Mouse (Mus musculus) CH12.LX (cell line): ENCODE results near the gene Ldah. TPM values are rescaled to one million over a fixed set of nuclear protein-coding genes. Genes with fewer than 3 reads are reported as not detected.

ENCODE experiments used
- DNase-seq: peaks from one replicate; pipeline ENCODE4 v3.0.0-alpha.2; 2013; ENCODE audit errors: extremely low read depth
- H3K27ac ChIP-seq: 2 replicates; pipeline ENCODE4 v1.5.1; 2012; ENCODE audit warnings: low read depth, mild to moderate bottlenecking, control low read depth, moderate library complexity; ENCODE audit not compliant: insufficient read depth
- H3K27me3 ChIP-seq: replicated peaks from 2 replicates; pipeline ENCODE3; 2012; ENCODE audit warnings: inconsistent platforms
- H3K36me3 ChIP-seq, 2 experiments: replicated peaks in 1 of 2; 2 replicates each; pipeline versions ENCODE3 to v1.6.1; 2012; ENCODE audit warnings: inconsistent platforms in 1 of 2, low read length in 1 of 2, mild to moderate bottlenecking in 1 of 2, mixed read lengths in 1 of 2, moderate library complexity in 1 of 2; ENCODE audit not compliant: control insufficient read depth in 1 of 2, insufficient read depth in 1 of 2
- H3K4me1 ChIP-seq, 2 experiments: 2 replicates each; pipeline ENCODE4 v1.6.1; 2012; ENCODE audit warnings: inconsistent platforms in 1 of 2, moderate library complexity in 1 of 2; ENCODE audit not compliant: insufficient read depth in 2 of 2, control insufficient read depth in 1 of 2
- H3K4me2 ChIP-seq: 2 replicates; pipeline ENCODE4 v1.6.1; 2012; ENCODE audit warnings: low read depth, mild to moderate bottlenecking, control low read depth; ENCODE audit not compliant: poor library complexity, insufficient read depth, severe bottlenecking
- H3K4me3 ChIP-seq, 3 experiments: fragments of 150-350 bp in 1 of 3; sonication (generic) in 1 of 3; replicated peaks in 1 of 3; 2 replicates each; pipeline versions ENCODE3 to v1.5.1; 2011 to 2012; ENCODE audit warnings: low read depth in 2 of 3, low read length in 2 of 3, mild to moderate bottlenecking in 2 of 3, moderate library complexity in 2 of 3, control low read depth in 1 of 3, improper control_type of control experiment in 1 of 3, inconsistent platforms in 1 of 3, mixed read lengths in 1 of 3; ENCODE audit not compliant: poor library complexity in 1 of 3
- H3K79me2 ChIP-seq: replicated peaks from 2 replicates; pipeline ENCODE4 v1.6.1; 2012; ENCODE audit warnings: mild to moderate bottlenecking, moderate library complexity; ENCODE audit not compliant: control insufficient read depth, poor library complexity, insufficient read depth, severe bottlenecking; ENCODE audit errors: extremely low read depth
- H3K9ac ChIP-seq: 2 replicates; pipeline ENCODE4 v1.6.1; 2012; ENCODE audit warnings: low read depth, mild to moderate bottlenecking, control low read depth, moderate library complexity; ENCODE audit not compliant: insufficient read depth
- H3K9me3 ChIP-seq: replicated peaks from 2 replicates; pipeline ENCODE3; 2012; ENCODE audit warnings: low read length, inconsistent platforms, mixed read lengths
- BHLHE40 ChIP-seq: IDR thresholded peaks from 2 replicates; pipeline ENCODE4 v1.6.1; 2011; ENCODE audit warnings: mild to moderate bottlenecking, low read depth, low read length, improper control_type of control experiment
- CHD1 ChIP-seq: IDR thresholded peaks from 2 replicates; pipeline ENCODE4 v1.6.1; 2012; ENCODE audit warnings: low read depth, low read length, improper control_type of control experiment, inconsistent platforms
- CHD2 ChIP-seq: IDR thresholded peaks from 2 replicates; pipeline ENCODE4 v1.6.1; 2011; ENCODE audit warnings: low read length, improper control_type of control experiment
- CTCF ChIP-seq, 2 experiments: IDR thresholded peaks in 1 of 2; conservative IDR thresholded peaks in 1 of 2; 2 replicates each; pipeline ENCODE4 v1.5.1; 2011 to 2012; ENCODE audit warnings: low read depth in 2 of 2, low read length in 2 of 2, improper control_type of control experiment in 1 of 2, inconsistent platforms in 1 of 2, mild to moderate bottlenecking in 1 of 2, moderate library complexity in 1 of 2
- E2F4 ChIP-seq: IDR thresholded peaks from 2 replicates; pipeline ENCODE4 v1.6.1; 2011; ENCODE audit warnings: low read depth, low read length, improper control_type of control experiment; ENCODE audit not compliant: insufficient replicate concordance
- ELF1 ChIP-seq: IDR thresholded peaks from 2 replicates; pipeline ENCODE4 v1.6.1; 2014; ENCODE audit warnings: low read depth, mild to moderate bottlenecking, inconsistent platforms, low read length, improper control_type of control experiment
- EP300 ChIP-seq: IDR thresholded peaks from 2 replicates; pipeline ENCODE4 v1.6.1; 2011; ENCODE audit warnings: low read length, improper control_type of control experiment
- GABPA ChIP-seq: IDR thresholded peaks from 2 replicates; pipeline ENCODE4 v1.6.1; 2012; ENCODE audit warnings: low read depth, low read length, improper control_type of control experiment, inconsistent platforms; ENCODE audit not compliant: insufficient replicate concordance
- HCFC1 ChIP-seq: IDR thresholded peaks from 2 replicates; pipeline ENCODE4 v1.6.1; 2012; ENCODE audit warnings: low read depth, mild to moderate bottlenecking, inconsistent platforms, low read length, improper control_type of control experiment
- IRF4 ChIP-seq: IDR thresholded peaks from 2 replicates; pipeline ENCODE4 v1.6.1; 2014; ENCODE audit warnings: low read depth, mild to moderate bottlenecking, inconsistent platforms, low read length, improper control_type of control experiment
- KAT2A ChIP-seq: IDR thresholded peaks from 2 replicates; pipeline ENCODE4 v1.6.1; 2012; ENCODE audit warnings: low read length, improper control_type of control experiment, inconsistent platforms; ENCODE audit not compliant: insufficient replicate concordance
- MEF2A ChIP-seq: IDR thresholded peaks from 2 replicates; pipeline ENCODE4 v1.6.1; 2014; ENCODE audit warnings: low read depth, mild to moderate bottlenecking, inconsistent platforms, low read length, improper control_type of control experiment, borderline replicate concordance
- MYC ChIP-seq: IDR thresholded peaks from 2 replicates; pipeline ENCODE4 v1.6.1; 2011; ENCODE audit warnings: low read depth, mild to moderate bottlenecking, improper control_type of control experiment, low read length
- NRF1 ChIP-seq: IDR thresholded peaks from 2 replicates; pipeline ENCODE4 v1.6.1; 2014; ENCODE audit warnings: low read depth, mild to moderate bottlenecking, inconsistent platforms, low read length, improper control_type of control experiment, moderate library complexity
- PAX5 ChIP-seq: IDR thresholded peaks from 2 replicates; pipeline ENCODE4 v1.6.1; 2012; ENCODE audit warnings: low read length, inconsistent platforms, mixed read lengths
- POLR2A ChIP-seq: IDR thresholded peaks from 2 replicates; pipeline ENCODE4 v1.6.1; 2011; ENCODE audit warnings: low read depth, mild to moderate bottlenecking, improper control_type of control experiment, low read length
- POLR2AphosphoS2 ChIP-seq: IDR thresholded peaks from 2 replicates; pipeline ENCODE4 v1.6.1; 2011; ENCODE audit warnings: low read depth, low read length, improper control_type of control experiment
- RAD21 ChIP-seq: IDR thresholded peaks from 2 replicates; pipeline ENCODE4 v1.6.1; 2011; ENCODE audit warnings: low read depth, mild to moderate bottlenecking, low read length, improper control_type of control experiment, moderate library complexity
- RCOR1 ChIP-seq: conservative IDR thresholded peaks from 2 replicates; pipeline ENCODE4 v1.6.1; 2012; ENCODE audit warnings: low read depth, mild to moderate bottlenecking, inconsistent platforms, low read length, improper control_type of control experiment
- SIN3A ChIP-seq: IDR thresholded peaks from 2 replicates; pipeline ENCODE4 v1.6.1; 2012; ENCODE audit warnings: low read length, improper control_type of control experiment, inconsistent platforms
- TBP ChIP-seq: conservative IDR thresholded peaks from 2 replicates; pipeline ENCODE4 v1.6.1; 2011; ENCODE audit warnings: low read depth, low read length, improper control_type of control experiment
- USF1 ChIP-seq: IDR thresholded peaks from 2 replicates; pipeline ENCODE4 v1.6.1; 2014; ENCODE audit warnings: low read depth, mild to moderate bottlenecking, inconsistent platforms, low read length, improper control_type of control experiment
- USF2 ChIP-seq: conservative IDR thresholded peaks from 2 replicates; pipeline ENCODE4 v1.6.1; 2011; ENCODE audit warnings: low read depth, low read length, improper control_type of control experiment
- ZC3H11A ChIP-seq: IDR thresholded peaks from 2 replicates; pipeline ENCODE4 v1.6.1; 2012; ENCODE audit warnings: low read depth, mild to moderate bottlenecking, inconsistent platforms, low read length, improper control_type of control experiment
- ZMIZ1 ChIP-seq: IDR thresholded peaks from 2 replicates; pipeline ENCODE4 v1.6.1; 2012; ENCODE audit warnings: low read depth, mild to moderate bottlenecking, inconsistent platforms, low read length, improper control_type of control experiment
- ZNF384 ChIP-seq: IDR thresholded peaks from 2 replicates; pipeline ENCODE4 v1.6.1; 2012; ENCODE audit warnings: low read depth, low read length, improper control_type of control experiment, inconsistent platforms
- dilution Hi-C: fragments of 300-500 bp; cut with MboI; formaldehyde crosslinking; loops from 2 replicates; pipeline ENCODE4 v1.14.3; 2020; ENCODE audit warnings: low sequenced_read_pairs; ENCODE audit not compliant: extremely low pct_unique_long_range_greater_than_20kb, extremely low pct_ligation_motif_present
- in situ Hi-C: fragments of 300-500 bp; cut with MboI; formaldehyde crosslinking; loops from 3 replicates; pipeline ENCODE4 v1.14.3; 2019; ENCODE audit warnings: low sequenced_read_pairs, low pct_ligation_motif_present, low pct_unique_long_range_greater_than_20kb, mixed read lengths
- polyA plus RNA-seq: library from polyadenylated mRNA; unstranded; fragments of >175 nt; gene quantifications from 2 replicates; pipeline ENCODE4 v1.2.1, GENCODE M21; 2012; ENCODE audit warnings: low read depth; ENCODE audit not compliant: insufficient read length
- total RNA-seq, 2 experiments: library from RNA; depleted of rRNA; stranded (reverse); fragments of 300-350 nt in 1 of 2; fragments of >200 nt in 1 of 2; gene quantifications; 2 replicates each; pipeline ENCODE4 v1.2.3; 2012 to 2014

The Ldah gene
- total and polyA plus RNA-seq, 3 experiments, result 18.2 to 41.5 (median 34.5) TPM

- H3K36me3 ChIP-seq, result peaks cover 22 to 77% of the 10 kb centered on the region in 2 experiments
- H3K4me1 ChIP-seq, result peaks cover 0 to 4% of the 10 kb centered on the region in 2 experiments; a peak in 1 of 4 replicates
- no peak for DNase-seq
- H3K4me2 ChIP-seq, result no peak overlapping the region
- dilution Hi-C loops, result no loop called here
- no peak overlapping the region for H3K9ac ChIP-seq
- H3K27ac ChIP-seq, result no peak overlapping the region
- TF ChIP-seq ZNF384 (no peak), MYC (no peak), USF2 (no peak), PAX5 (no peak), CHD1 (no peak), ZMIZ1 (no peak), ELF1 (no peak), NRF1 (no peak), RAD21 (no peak), GABPA (no peak), RCOR1 (no peak), TBP (no peak), ZC3H11A (no peak), USF1 (no peak), MEF2A (no peak), CHD2 (no peak), IRF4 (no peak), POLR2AphosphoS2 (no peak), CTCF (conservative IDR thresholded peaks at IDR 0.05 in 1 of 2, IDR thresholded peaks at IDR 0.05 in 1 of 2; ENCODE audit: low read depth in 2 of 2, low read length in 2 of 2) (no peak), POLR2A (no peak)
- TF ChIP-seq, all 38 proteins: peak for 0
- no peaks in the 10 kb centered on the region for H3K79me2 ChIP-seq
- in situ Hi-C loops, result no loop called here
- no peak overlapping the region for H3K4me3 ChIP-seq
- H3K9me3 ChIP-seq, result no peaks in the 10 kb centered on the region
- H3K27me3 ChIP-seq, result no peaks in the 10 kb centered on the region
These were observed 36.8 kb downstream of the Ldah start for GRCm38 (mm10) chr12:8244746-8245145.

GRCm38 (mm10) chr12:8260297-8260696, 52.4 kb downstream of the Ldah start:
- TF ChIP-seq RAD21, result no peak
- no peak for TF ChIP-seq E2F4
- no peak for TF ChIP-seq HCFC1
- no peak for TF ChIP-seq BHLHE40
- no peak for TF ChIP-seq SIN3A
- TF ChIP-seq EP300, result no peak
- no peak for TF ChIP-seq MEF2A
- TF ChIP-seq KAT2A, result no peak
- Histone ChIP-seq H3K36me3 (peaks cover 4 to 31% of the 10 kb centered on the region in 2 experiments), H3K79me2 (no peaks in the 10 kb centered on the region), H3K4me1 (no peaks in the 10 kb centered on the region; a peak in 1 of 4 replicates), H3K4me3 (no peak overlapping the region), H3K27ac (no peak overlapping the region), H3K4me2 (no peak overlapping the region), H3K27me3 (no peaks in the 10 kb centered on the region), H3K9ac (no peak overlapping the region), H3K9me3 (no peaks in the 10 kb centered on the region)
- DNase-seq, result no peak
- dilution Hi-C loops, result no loop called here
- in situ Hi-C loops, result no loop called here
